Mouse (Mus musculus) myocyte (in vitro differentiated cells): ENCODE data around the gene Rab7.

Source experiments
- CEBPB ChIP-seq: IDR thresholded peaks from 2 replicates; pipeline ENCODE4 v1.6.1; 2011; ENCODE audit warnings: mild to moderate bottlenecking, moderate library complexity; ENCODE audit not compliant: poor library complexity, insufficient read depth, severe bottlenecking
- E2F4 ChIP-seq: IDR thresholded peaks from one replicate; pipeline ENCODE4 v1.6.1; 2011; ENCODE audit warnings: mild to moderate bottlenecking, control low read depth, moderate library complexity; ENCODE audit not compliant: insufficient read depth
- POLR2A ChIP-seq: IDR thresholded peaks from one replicate; pipeline ENCODE4 v1.6.1; 2011; ENCODE audit warnings: low read depth, mild to moderate bottlenecking, control low read depth, moderate library complexity; ENCODE audit not compliant: insufficient read length
- TCF3 ChIP-seq: IDR thresholded peaks from one replicate; pipeline ENCODE4 v1.6.1; 2011; ENCODE audit warnings: low read depth, control low read depth; ENCODE audit not compliant: insufficient read length

DNA sequence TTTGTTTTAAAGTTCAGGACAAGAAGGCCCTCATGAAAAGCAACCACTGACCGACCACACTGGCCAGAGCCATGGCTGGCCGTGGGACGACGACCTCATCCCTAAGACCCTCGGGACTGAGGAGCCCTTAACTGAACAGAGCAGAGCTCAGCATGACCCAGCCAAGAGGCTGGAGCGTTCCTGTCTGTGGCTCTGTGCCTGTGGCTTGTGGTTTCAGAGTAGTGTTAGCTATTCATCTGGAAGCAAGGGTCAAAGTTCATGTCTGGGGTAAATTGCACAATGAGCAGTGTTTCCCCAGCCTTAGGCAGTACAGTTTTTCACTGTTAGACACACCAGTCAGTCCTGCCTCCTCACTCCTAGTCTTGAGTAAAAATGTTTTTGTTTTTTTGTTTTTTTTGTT, 52.3 kb downstream of the Rab7 start:
- no peak for TF ChIP-seq POLR2A
- TF ChIP-seq CEBPB, result peak; percentile 89
- TF ChIP-seq E2F4, result no peak
- TF ChIP-seq TCF3, result no peak
